ENCODE assay signal across 13 mouse cellular contexts in genomic region chr1:133988845-133989244, GRCm38 (mm10). TPM values are rescaled to one million over a fixed set of nuclear protein-coding genes. Genes with fewer than 3 reads are reported as not detected.
DNase-seq lines count a peak whose midpoint lies in the region; ATAC-seq and TF ChIP-seq lines count a peak whose summit lies in the region.
"Had no signal": no experiment of that assay in that cellular context is flagged by ENCODE, and none has a peak within 500 bp of the region (broad histone marks: within the 10 kb centered on the region; RNA-seq: fewer than 3 reads in every experiment).

No protein-coding gene starts in this region.

- intact Hi-C loops in left cerebral cortex, postnatal 25 days (cut with DNase I): no loop called here

- no peaks in the 10 kb centered on the region for H3K9me3 ChIP-seq in heart, embryonic 10.5 days
- no peaks in the 10 kb centered on the region for H3K9me3 ChIP-seq in midbrain, postnatal 0 days (ENCODE audit: low read length)
- H3K9me3 ChIP-seq in midbrain, embryonic 10.5 days (replicated peaks): peaks cover 6% of the 10 kb centered on the region; the same call in 1 of the 2 replicates
- no peaks in the 10 kb centered on the region for H3K9me3 ChIP-seq in stomach, postnatal 0 days (ENCODE audit: control insufficient read depth, low read length)
- H3K9me3 ChIP-seq: intestine, embryonic 15.5 days; liver, embryonic 15.5 days; neural tube, embryonic 15.5 days had no signal

- no peaks in the 10 kb centered on the region for H3K27me3 ChIP-seq in heart, embryonic 10.5 days (ENCODE audit: insufficient read depth, poor library complexity, severe bottlenecking)
- no peaks in the 10 kb centered on the region for H3K27me3 ChIP-seq in midbrain, postnatal 0 days (ENCODE audit: insufficient read depth, low read length)
- H3K27me3 ChIP-seq in midbrain, embryonic 10.5 days (ENCODE audit: low read depth, poor library complexity, severe bottlenecking): no peaks in the 10 kb centered on the region
- H3K27me3 ChIP-seq in stomach, postnatal 0 days (ENCODE audit: control insufficient read depth, insufficient read depth, low read length): no peaks in the 10 kb centered on the region
- H3K27me3 ChIP-seq: intestine, embryonic 15.5 days; liver, embryonic 15.5 days; neural tube, embryonic 15.5 days had no signal

- no peak for ATAC-seq in midbrain, postnatal 0 days (ENCODE audit: low FRiP score)
- no peak for ATAC-seq in stomach, postnatal 0 days (ENCODE audit: low FRiP score, low TSS enrichment)
- ATAC-seq: intestine, embryonic 15.5 days had no signal

- no peaks in the 10 kb centered on the region for H3K36me3 ChIP-seq in heart, embryonic 10.5 days
- H3K36me3 ChIP-seq in midbrain, postnatal 0 days (ENCODE audit: insufficient read depth, low read length): no peaks in the 10 kb centered on the region
- no peaks in the 10 kb centered on the region for H3K36me3 ChIP-seq in midbrain, embryonic 10.5 days
- no peaks in the 10 kb centered on the region for H3K36me3 ChIP-seq in stomach, postnatal 0 days (ENCODE audit: control insufficient read depth, insufficient read depth, low read length)
- H3K36me3 ChIP-seq: intestine, embryonic 15.5 days; liver, embryonic 15.5 days; neural tube, embryonic 15.5 days had no signal

- no peaks in the 10 kb centered on the region for H3K4me1 ChIP-seq in heart, embryonic 10.5 days
- H3K4me1 ChIP-seq in midbrain, postnatal 0 days (ENCODE audit: insufficient read depth, low read length): no peaks in the 10 kb centered on the region
- no peaks in the 10 kb centered on the region for H3K4me1 ChIP-seq in midbrain, embryonic 10.5 days
- no peaks in the 10 kb centered on the region for H3K4me1 ChIP-seq in stomach, postnatal 0 days (replicated peaks; ENCODE audit: control insufficient read depth, insufficient read depth)
- H3K4me1 ChIP-seq: intestine, embryonic 15.5 days; liver, embryonic 15.5 days had no signal

- no peak overlapping the region for H3K27ac ChIP-seq in heart, embryonic 10.5 days
- no peak overlapping the region for H3K27ac ChIP-seq in midbrain, postnatal 0 days (ENCODE audit: low read depth, low read length)
- H3K27ac ChIP-seq in midbrain, embryonic 10.5 days (replicated peaks): no peak overlapping the region
- no peak overlapping the region for H3K27ac ChIP-seq in stomach, postnatal 0 days (replicated peaks)
- H3K27ac ChIP-seq: intestine, embryonic 15.5 days; liver, embryonic 15.5 days; neural tube, embryonic 15.5 days had no signal

- H3K9ac ChIP-seq in midbrain, postnatal 0 days (replicated peaks; ENCODE audit: low read length, poor library complexity, severe bottlenecking): no peak overlapping the region
- no peak overlapping the region for H3K9ac ChIP-seq in stomach, postnatal 0 days (ENCODE audit: low read length)
- H3K9ac ChIP-seq: intestine, embryonic 15.5 days; liver, embryonic 15.5 days; neural tube, embryonic 15.5 days had no signal

- no peak overlapping the region for H3K4me3 ChIP-seq in heart, embryonic 10.5 days
- no peak overlapping the region for H3K4me3 ChIP-seq in midbrain, postnatal 0 days (ENCODE audit: low read depth, low read length)
- H3K4me3 ChIP-seq in midbrain, embryonic 10.5 days: no peak overlapping the region
- H3K4me3 ChIP-seq in stomach, postnatal 0 days (ENCODE audit: low read depth, low read length): no peak overlapping the region
- H3K4me3 ChIP-seq: intestine, embryonic 15.5 days; liver, embryonic 15.5 days; neural tube, embryonic 15.5 days had no signal

- H3K4me2 ChIP-seq in midbrain, postnatal 0 days (ENCODE audit: low read depth, low read length, poor library complexity, severe bottlenecking): no peak overlapping the region
- H3K4me2 ChIP-seq in stomach, postnatal 0 days (replicated peaks; ENCODE audit: low read depth): no peak overlapping the region
- H3K4me2 ChIP-seq: intestine, embryonic 15.5 days; liver, embryonic 15.5 days; neural tube, embryonic 15.5 days had no signal

- TF ChIP-seq EP300 in stomach, postnatal 0 days (optimal IDR thresholded peaks at IDR 0.05): no peak

- WGBS in heart, embryonic 10.5 days: 35% methylated on average over 3 of the region's 3 CpGs
- 16% methylated on average over 3 of the region's 3 CpGs for WGBS in midbrain, postnatal 0 days
- 27% methylated on average over 3 of the region's 3 CpGs for WGBS in midbrain, embryonic 10.5 days
- WGBS in stomach, postnatal 0 days: 15% methylated on average over 3 of the region's 3 CpGs

- no peak for TF ChIP-seq CTCF in midbrain, postnatal 0 days (IDR thresholded peaks at IDR 0.05)
- TF ChIP-seq CTCF in stomach, postnatal 0 days (IDR thresholded peaks at IDR 0.05; ENCODE audit: low read depth): no peak

- peak; percentile 96 for DNase-seq in heart, adult 11 months
- DNase-seq in heart, embryonic 10.5 days (ENCODE audit: low spot score): no peak
- peak; percentile 3 for DNase-seq in midbrain, postnatal 0 days (ENCODE audit: low spot score)
- no peak for DNase-seq in midbrain, embryonic 10.5 days (ENCODE audit: low spot score)
- DNase-seq in kidney, postnatal 4 days: peak; percentile 63 to 70
- peak; percentile 11 for DNase-seq in stomach, postnatal 0 days (ENCODE audit: low spot score)
- DNase-seq in thymus, postnatal 0 days (ENCODE audit: low spot score): no peak
- DNase-seq in left cerebral cortex, postnatal 25 days (ENCODE audit: low spot score in 2 of 2): no peak
- DNase-seq: adrenal gland, adult 8-10 months had no signal

RNA-seq across cellular contexts. Expression of gene Fmod, which starts 48.2 kb away (rescaled TPM):
- 9.5 and 11.2 TPM in 2 replicates for polyA plus RNA-seq in heart, embryonic 10.5 days (2016; fragmentation: Nextera tagmentation; extraction: Ambion mirVana)
- total RNA-seq in midbrain, postnatal 0 days (2014; rRNA removed): 17.0 and 17.1 TPM in 2 replicates
- 24.8 and 26.3 TPM in 2 replicates for polyA plus RNA-seq in midbrain, postnatal 0 days (2015; fragmentation: Nextera tagmentation; extraction: Ambion mirVana)
- polyA plus RNA-seq in midbrain, embryonic 10.5 days (2016; fragmentation: Nextera tagmentation; extraction: Ambion mirVana): 2.8 and 6.5 TPM in 2 replicates
- polyA plus RNA-seq in stomach, postnatal 0 days (2015; fragmentation: Nextera tagmentation; extraction: Ambion mirVana): 7.9 and 9.0 TPM in 2 replicates
- 0.32 and 0.40 TPM in 2 replicates for polyA plus RNA-seq in thymus, postnatal 0 days (2015; fragmentation: Nextera tagmentation; extraction: Ambion mirVana)
- 10 to 100 TPM; 17.0 to 22.0 TPM for total RNA-seq in left cerebral cortex, postnatal 25 days (2021)
- total RNA-seq: common myeloid progenitor, adult 5-6 weeks had no signal

Comparison
In these comparisons a context has a peak if more than half of its experiments do, and no peak if none do; other contexts are left out.
1. DNase-seq: peak in heart, adult 11 months (single experiment), midbrain, postnatal 0 days (single experiment), kidney, postnatal 4 days (2 of 2) and stomach, postnatal 0 days (single experiment); none in heart, embryonic 10.5 days (single experiment), midbrain, embryonic 10.5 days (single experiment), thymus, postnatal 0 days (single experiment) and left cerebral cortex, postnatal 25 days (0 of 2).